Mouse (Mus musculus): ENCODE measurements around the gene Tnik. TPM values are rescaled to one million over a fixed set of nuclear protein-coding genes. Genes with fewer than 3 reads are reported as not detected.

The Tnik gene
- polyA plus RNA-seq, 1 experiment, result 0.83 TPM

DNA sequence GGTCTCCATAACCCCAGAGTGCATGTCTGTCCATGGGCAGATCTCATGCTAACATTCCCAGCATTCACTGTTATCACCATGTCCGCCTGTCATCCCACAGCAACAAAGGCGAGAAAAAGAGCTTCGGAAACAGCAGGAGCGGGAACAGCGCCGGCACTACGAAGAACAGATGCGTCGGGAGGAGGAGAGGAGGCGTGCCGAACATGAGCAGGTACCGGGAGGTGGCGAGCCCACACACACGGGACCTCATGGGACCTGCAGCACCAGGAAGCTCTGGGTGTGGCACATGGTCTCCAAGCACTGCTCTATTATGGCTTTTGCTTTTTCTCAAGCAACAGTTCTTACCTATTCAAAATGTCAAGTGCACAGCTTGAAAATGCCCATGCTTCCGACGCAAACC lies 330.9 kb downstream of the Tnik start:
- no peak overlapping the region for H3K4me3 ChIP-seq (ENCODE audit: insufficient read depth, low read depth, low read length)
- H3K27me3 ChIP-seq (replicated peaks; ENCODE audit: control insufficient read depth, insufficient read depth, low read length), result no peaks in the 10 kb centered on the region; the same call in 1 of the 2 replicates
- TF ChIP-seq CTCF (conservative IDR thresholded peaks at IDR 0.05; ENCODE audit: insufficient read depth, insufficient read length, low read depth, low read length) (no peak), POLR2A (IDR thresholded peaks at IDR 0.05; ENCODE audit: low read depth, low read length) (no peak)
- H3K27ac ChIP-seq (ENCODE audit: insufficient read depth, low read depth, low read length), result no peak overlapping the region
- no peaks in the 10 kb centered on the region; the same call in 1 of the 2 replicates for H3K4me1 ChIP-seq (ENCODE audit: control insufficient read depth, insufficient read depth, low read length)
- DNase-seq, result no peak
- no peaks in the 10 kb centered on the region for H3K36me3 ChIP-seq (ENCODE audit: control insufficient read depth, insufficient read depth, low read length)
- WGBS, result 96% methylated on average over 16 of the region's 16 CpGs

DNA sequence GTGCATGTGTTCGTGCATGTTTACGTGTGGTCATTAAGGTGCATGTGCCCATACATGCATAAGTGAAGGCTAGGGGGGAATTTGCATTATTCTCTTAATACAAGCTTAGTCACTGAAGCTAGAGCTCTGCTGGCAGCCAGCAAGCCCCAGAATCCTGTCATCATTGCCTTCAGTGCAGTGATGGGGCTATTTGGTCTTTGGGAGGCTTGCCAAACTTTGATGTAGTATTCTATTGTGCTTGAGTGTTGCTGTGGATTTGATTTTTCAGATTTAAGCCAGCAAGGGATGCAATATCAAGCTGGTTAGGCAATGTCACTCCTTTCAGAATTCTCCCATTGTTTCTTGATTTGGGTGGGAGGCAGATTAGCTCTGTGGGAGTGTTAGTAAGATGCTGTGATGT lies 336.5 kb downstream of the Tnik start:
- no peak for DNase-seq
- no peaks in the 10 kb centered on the region for H3K4me1 ChIP-seq (ENCODE audit: control insufficient read depth, insufficient read depth, low read length)
- no peaks in the 10 kb centered on the region for H3K36me3 ChIP-seq (ENCODE audit: control insufficient read depth, insufficient read depth, low read length)
- H3K4me3 ChIP-seq (ENCODE audit: insufficient read depth, low read depth, low read length), result no peak overlapping the region
- H3K27me3 ChIP-seq (replicated peaks; ENCODE audit: control insufficient read depth, insufficient read depth, low read length), result no peaks in the 10 kb centered on the region
- WGBS, result 92% methylated on average over 2 of the region's 2 CpGs
- H3K27ac ChIP-seq (ENCODE audit: insufficient read depth, low read depth, low read length), result no peak overlapping the region
- TF ChIP-seq POLR2A (IDR thresholded peaks at IDR 0.05; ENCODE audit: low read depth, low read length), result no peak
- TF ChIP-seq CTCF (conservative IDR thresholded peaks at IDR 0.05; ENCODE audit: insufficient read depth, insufficient read length, low read depth, low read length), result no peak

DNA sequence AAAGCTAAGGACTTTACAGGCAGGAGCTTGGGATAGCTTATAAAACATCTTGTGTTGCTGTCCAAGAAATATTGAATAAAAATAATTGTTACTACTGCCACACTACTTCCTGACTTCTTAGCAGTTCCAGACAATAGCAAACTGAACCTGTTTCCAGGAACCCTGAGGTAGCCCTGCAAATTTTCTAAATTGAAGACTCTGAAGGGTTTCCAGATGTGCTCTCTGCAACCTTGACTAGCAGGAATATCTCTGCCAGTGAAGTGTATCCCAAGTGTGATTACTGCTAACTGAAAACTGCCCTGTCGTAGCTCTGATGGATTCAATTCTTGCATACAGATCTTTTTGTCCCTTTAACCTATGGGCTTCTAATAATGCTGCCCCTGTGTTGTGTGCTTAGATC lies 343.7 kb downstream of the Tnik start:
- Histone ChIP-seq H3K4me1 (ENCODE audit: control insufficient read depth, insufficient read depth, low read length) (no peaks in the 10 kb centered on the region), H3K27ac (ENCODE audit: insufficient read depth, low read depth, low read length) (no peak overlapping the region), H3K36me3 (ENCODE audit: control insufficient read depth, insufficient read depth, low read length) (no peaks in the 10 kb centered on the region), H3K27me3 (replicated peaks; ENCODE audit: control insufficient read depth, insufficient read depth, low read length) (no peaks in the 10 kb centered on the region), H3K4me3 (ENCODE audit: insufficient read depth, low read depth, low read length) (no peak overlapping the region)
- 78% methylated on average over 1 of the region's 1 CpGs for WGBS
- no peak for TF ChIP-seq POLR2A (IDR thresholded peaks at IDR 0.05; ENCODE audit: low read depth, low read length)
- no peak for TF ChIP-seq CTCF (conservative IDR thresholded peaks at IDR 0.05; ENCODE audit: insufficient read depth, insufficient read length, low read depth, low read length)
- no peak for DNase-seq

DNA sequence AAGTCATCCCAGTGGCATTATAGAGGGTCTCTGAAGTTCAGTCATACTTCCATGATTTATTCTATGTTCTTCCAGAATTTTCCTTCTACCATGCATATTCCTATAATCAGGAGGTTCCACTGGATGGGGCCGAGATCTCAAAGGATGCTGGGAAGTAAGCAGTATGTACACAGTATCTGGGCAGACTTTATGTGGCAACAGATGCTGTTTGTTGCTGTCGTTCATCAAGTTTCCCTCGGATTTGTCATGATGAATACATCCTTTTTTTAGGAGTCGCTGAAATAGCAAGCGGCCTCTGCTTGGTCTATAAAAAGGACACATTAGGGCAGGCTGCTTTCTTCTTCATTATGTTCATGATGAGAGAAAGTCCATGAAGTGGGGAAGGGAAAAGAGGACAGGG lies 349.3 kb downstream of the Tnik start:
- no peak for DNase-seq
- Histone ChIP-seq H3K4me1 (ENCODE audit: control insufficient read depth, insufficient read depth, low read length) (no peaks in the 10 kb centered on the region), H3K36me3 (ENCODE audit: control insufficient read depth, insufficient read depth, low read length) (no peaks in the 10 kb centered on the region), H3K4me3 (ENCODE audit: insufficient read depth, low read depth, low read length) (no peak overlapping the region), H3K27me3 (replicated peaks; ENCODE audit: control insufficient read depth, insufficient read depth, low read length) (no peaks in the 10 kb centered on the region), H3K27ac (ENCODE audit: insufficient read depth, low read depth, low read length) (no peak overlapping the region)
- WGBS, result 82% methylated on average over 5 of the region's 5 CpGs
- TF ChIP-seq POLR2A (IDR thresholded peaks at IDR 0.05; ENCODE audit: low read depth, low read length), result no peak
- no peak for TF ChIP-seq CTCF (conservative IDR thresholded peaks at IDR 0.05; ENCODE audit: insufficient read depth, insufficient read length, low read depth, low read length)

DNA sequence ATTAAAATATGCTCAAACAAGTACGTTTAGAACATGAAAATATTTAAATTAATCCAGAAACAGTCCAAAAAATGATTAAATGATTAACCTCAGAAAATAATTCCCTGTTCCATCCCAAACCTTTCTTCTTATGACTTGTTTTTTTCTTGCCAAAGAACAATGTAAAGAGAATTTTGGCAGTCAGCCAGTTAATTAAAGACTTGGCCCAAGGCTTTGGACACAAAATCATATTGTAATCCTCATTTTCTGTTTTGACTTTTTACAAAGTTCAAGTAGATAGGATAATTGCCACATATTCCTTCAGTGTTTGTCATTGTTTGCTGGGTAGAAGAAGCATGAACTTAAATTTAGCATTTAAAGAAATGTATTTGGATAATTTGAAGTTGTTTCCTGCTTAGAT lies 353.4 kb downstream of the Tnik start:
- no peak for TF ChIP-seq POLR2A (IDR thresholded peaks at IDR 0.05; ENCODE audit: low read depth, low read length)
- TF ChIP-seq CTCF (conservative IDR thresholded peaks at IDR 0.05; ENCODE audit: insufficient read depth, insufficient read length, low read depth, low read length), result no peak
- Histone ChIP-seq H3K4me1 (ENCODE audit: control insufficient read depth, insufficient read depth, low read length) (no peaks in the 10 kb centered on the region), H3K36me3 (ENCODE audit: control insufficient read depth, insufficient read depth, low read length) (no peaks in the 10 kb centered on the region), H3K27me3 (replicated peaks; ENCODE audit: control insufficient read depth, insufficient read depth, low read length) (no peaks in the 10 kb centered on the region), H3K27ac (ENCODE audit: insufficient read depth, low read depth, low read length) (no peak overlapping the region), H3K4me3 (ENCODE audit: insufficient read depth, low read depth, low read length) (no peak overlapping the region)
- WGBS, result 22% methylated on average over 1 of the region's 1 CpGs
- DNase-seq, result no peak

DNA sequence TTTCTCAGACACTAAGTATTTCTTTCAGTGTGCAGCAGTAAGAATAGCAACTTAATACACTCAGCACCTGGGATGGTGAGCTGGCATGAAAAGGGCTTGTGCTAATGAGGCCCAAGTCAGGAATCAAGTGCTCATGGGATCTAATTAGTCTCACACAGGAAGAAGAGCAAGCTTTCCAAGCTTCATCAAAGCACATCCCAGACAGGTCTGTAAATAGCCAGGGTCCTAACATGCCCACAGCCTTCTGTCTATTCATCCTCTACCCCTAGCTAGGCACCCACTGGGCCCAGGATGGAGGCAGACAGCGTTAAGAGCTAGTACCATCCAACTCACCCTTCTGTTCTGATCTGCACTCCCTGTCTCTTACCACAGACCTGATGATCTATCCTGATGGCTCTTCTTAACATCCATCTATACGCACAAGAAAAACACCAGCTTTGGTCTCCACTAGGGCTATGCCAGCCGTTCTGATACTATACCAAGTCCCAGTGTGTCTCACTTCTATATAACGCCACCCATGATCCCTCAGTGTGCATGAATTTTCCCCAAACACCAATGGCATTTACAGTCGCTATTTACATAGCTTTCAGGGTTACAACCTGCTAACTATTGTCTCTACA lies 354.1 kb downstream of the Tnik start:
- 94% methylated on average over 5 of the region's 5 CpGs for WGBS

DNA sequence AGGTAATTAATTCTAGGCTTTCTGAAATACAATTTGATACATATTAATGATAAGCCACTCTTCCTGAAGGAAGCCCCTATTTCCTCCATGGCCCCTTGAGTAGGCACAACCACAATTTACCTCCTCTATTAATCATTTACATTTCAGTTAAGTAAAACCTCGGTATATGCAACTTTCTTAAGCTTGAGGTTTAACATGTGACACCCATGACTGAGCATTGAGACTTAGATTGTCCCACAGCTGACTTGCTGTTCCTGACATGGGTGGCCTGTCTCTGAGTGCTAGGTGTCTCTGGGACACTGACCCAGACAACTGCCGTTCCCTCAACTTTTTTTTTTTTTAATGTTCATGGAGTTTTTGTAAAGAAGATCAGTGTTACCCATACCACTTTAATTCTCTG lies 358.8 kb downstream of the Tnik start:
- Histone ChIP-seq H3K4me1 (ENCODE audit: control insufficient read depth, insufficient read depth, low read length) (no peaks in the 10 kb centered on the region), H3K27ac (ENCODE audit: insufficient read depth, low read depth, low read length) (no peak overlapping the region), H3K27me3 (replicated peaks; ENCODE audit: control insufficient read depth, insufficient read depth, low read length) (no peaks in the 10 kb centered on the region), H3K4me3 (ENCODE audit: insufficient read depth, low read depth, low read length) (no peak overlapping the region), H3K36me3 (ENCODE audit: control insufficient read depth, insufficient read depth, low read length) (no peaks in the 10 kb centered on the region)
- DNase-seq, result no peak
- WGBS, result 26% methylated on average over 2 of the region's 2 CpGs
- TF ChIP-seq CTCF (conservative IDR thresholded peaks at IDR 0.05; ENCODE audit: insufficient read depth, insufficient read length, low read depth, low read length) (no peak), POLR2A (IDR thresholded peaks at IDR 0.05; ENCODE audit: low read depth, low read length) (no peak)

More for the DNA sequence above, 354.1 kb downstream of the Tnik start:
- Histone ChIP-seq H3K27ac (ENCODE audit: insufficient read depth, low read depth, low read length) (no peak overlapping the region), H3K4me1 (ENCODE audit: control insufficient read depth, insufficient read depth, low read length) (no peaks in the 10 kb centered on the region), H3K36me3 (ENCODE audit: control insufficient read depth, insufficient read depth, low read length) (no peaks in the 10 kb centered on the region), H3K27me3 (replicated peaks; ENCODE audit: control insufficient read depth, insufficient read depth, low read length) (no peaks in the 10 kb centered on the region), H3K4me3 (ENCODE audit: insufficient read depth, low read depth, low read length) (no peak overlapping the region)
- TF ChIP-seq POLR2A (IDR thresholded peaks at IDR 0.05; ENCODE audit: low read depth, low read length) (no peak), CTCF (conservative IDR thresholded peaks at IDR 0.05; ENCODE audit: insufficient read depth, insufficient read length, low read depth, low read length) (no peak)
- DNase-seq, result no peak

Data from kidney, adult 2 months (tissue).